Mouse (Mus musculus): ENCODE measurements at regions not wholly inside any gene's neighbourhood (a gene's known extent, or its start where the extent isn't known, plus 50 kb on each side); places are given as distances from the start of the nearest gene placed in this dataset.

DNA sequence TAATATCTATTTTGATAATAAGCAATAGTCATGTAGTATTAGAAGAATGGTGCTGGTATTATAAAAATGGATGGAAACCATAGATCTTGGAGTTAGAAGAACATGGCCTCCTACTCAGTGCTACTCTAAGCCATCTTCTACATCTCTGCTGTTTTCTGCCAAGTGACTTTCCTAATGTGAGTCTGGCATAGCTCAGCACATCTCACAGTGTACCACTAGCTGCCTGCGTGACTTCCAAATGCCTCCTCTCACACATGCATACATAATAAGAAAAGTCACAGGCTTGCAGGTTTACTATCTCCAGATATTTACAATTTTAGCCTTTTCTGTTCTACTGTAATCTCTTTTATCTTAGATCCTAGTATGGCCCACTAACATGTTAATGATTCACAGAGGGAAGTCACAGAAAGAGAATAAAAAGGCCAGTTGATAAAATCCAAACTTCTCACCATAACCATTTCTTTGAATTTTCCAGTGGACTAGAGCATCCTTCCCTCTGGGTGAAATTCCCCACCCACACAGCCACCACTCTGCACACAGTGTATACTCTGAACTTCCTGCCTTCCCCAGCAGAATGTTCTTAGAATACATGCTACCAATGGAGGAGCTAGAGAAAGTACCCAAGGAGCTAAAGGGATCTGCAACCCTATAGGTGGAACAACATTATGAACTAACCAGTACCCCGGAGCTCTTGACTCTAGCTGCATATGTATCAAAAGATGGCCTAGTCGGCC is 717.5 kb upstream of the Igfbp3 start:
- no peak overlapping the region for H3K4me3 ChIP-seq (ENCODE audit: low read depth, low read length)
- H3K27me3 ChIP-seq (ENCODE audit: control insufficient read depth, insufficient read depth, low read length): no peaks in the 10 kb centered on the region
- WGBS: 86% methylated on average over 1 of the region's 3 CpGs
- H3K36me3 ChIP-seq (ENCODE audit: control insufficient read depth, insufficient read depth, low read length): no peaks in the 10 kb centered on the region
- no peaks in the 10 kb centered on the region for H3K4me1 ChIP-seq (ENCODE audit: control insufficient read depth, insufficient read depth, low read length)
- DNase-seq (ENCODE audit: low spot score) (no peak), ATAC-seq (ENCODE audit: insufficient read depth, low FRiP score, low TSS enrichment) (no peak)
- H3K9me3 ChIP-seq (ENCODE audit: control insufficient read depth, low read length): no peaks in the 10 kb centered on the region
- H3K4me2 ChIP-seq (ENCODE audit: low read depth): no peak overlapping the region
- no peak overlapping the region for H3K27ac ChIP-seq (ENCODE audit: low read depth, low read length)
- no peak overlapping the region for H3K9ac ChIP-seq (ENCODE audit: low read length)

DNA sequence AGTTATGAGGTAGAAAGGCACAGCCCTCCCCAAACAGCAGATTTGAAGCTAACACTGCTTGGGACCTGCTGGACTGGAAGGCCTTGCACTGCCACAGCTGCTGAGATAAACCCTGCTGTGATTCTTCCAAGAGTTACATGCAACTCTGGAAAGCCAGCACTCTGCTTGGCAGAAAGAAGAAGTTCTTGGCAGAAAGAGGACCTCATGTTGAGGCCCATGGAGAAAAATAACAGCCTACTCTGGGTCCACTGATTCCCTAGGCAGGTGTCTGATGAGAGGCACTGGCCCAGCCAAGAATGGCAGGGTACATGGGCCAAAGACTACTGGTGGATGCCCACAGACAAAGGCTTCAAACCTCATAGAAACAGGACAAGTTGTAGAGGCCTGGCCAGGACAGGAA is 714.0 kb upstream of the Igfbp3 start:
- ATAC-seq (ENCODE audit: insufficient read depth, low FRiP score, low TSS enrichment) (no peak), DNase-seq (ENCODE audit: low spot score) (no peak)
- no peak overlapping the region for H3K9ac ChIP-seq (ENCODE audit: low read length)
- no peaks in the 10 kb centered on the region for H3K4me1 ChIP-seq (ENCODE audit: control insufficient read depth, insufficient read depth, low read length)
- H3K27ac ChIP-seq (ENCODE audit: low read depth, low read length): no peak overlapping the region
- H3K36me3 ChIP-seq (ENCODE audit: control insufficient read depth, insufficient read depth, low read length): no peaks in the 10 kb centered on the region
- H3K4me3 ChIP-seq (ENCODE audit: low read depth, low read length): no peak overlapping the region
- no peak overlapping the region for H3K4me2 ChIP-seq (ENCODE audit: low read depth)
- no peaks in the 10 kb centered on the region for H3K27me3 ChIP-seq (ENCODE audit: control insufficient read depth, insufficient read depth, low read length)
- no peaks in the 10 kb centered on the region for H3K9me3 ChIP-seq (ENCODE audit: control insufficient read depth, low read length)

DNA sequence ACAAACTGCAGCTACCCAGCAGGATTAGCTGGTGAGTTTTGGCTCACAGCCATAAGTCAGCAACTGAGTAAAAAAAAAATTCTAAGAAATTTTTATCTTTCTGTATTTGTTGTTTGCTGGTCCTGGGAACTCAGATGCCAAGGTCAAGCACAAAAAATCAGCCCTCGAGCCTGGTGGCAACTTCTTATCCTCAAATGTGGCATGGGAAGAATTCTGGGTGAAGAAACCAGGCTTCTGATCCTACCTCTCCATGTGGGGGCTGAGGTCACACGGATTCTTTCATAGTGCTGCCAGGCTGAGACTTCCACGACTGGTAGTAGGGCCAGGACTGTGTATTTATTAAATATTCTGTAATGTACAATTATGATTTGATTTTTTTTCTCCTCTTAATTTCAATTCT is 698.3 kb upstream of the Igfbp3 start:
- H3K27ac ChIP-seq (ENCODE audit: low read depth, low read length): no peak overlapping the region
- no peak overlapping the region for H3K4me2 ChIP-seq (ENCODE audit: low read depth)
- no peaks in the 10 kb centered on the region for H3K27me3 ChIP-seq (ENCODE audit: control insufficient read depth, insufficient read depth, low read length)
- DNase-seq (ENCODE audit: low spot score) (no peak), ATAC-seq (ENCODE audit: insufficient read depth, low FRiP score, low TSS enrichment) (no peak)
- H3K9ac ChIP-seq (ENCODE audit: low read length): no peak overlapping the region
- H3K4me1 ChIP-seq (ENCODE audit: control insufficient read depth, insufficient read depth, low read length): no peaks in the 10 kb centered on the region
- 89% methylated on average over 3 of the region's 3 CpGs for WGBS
- H3K4me3 ChIP-seq (ENCODE audit: low read depth, low read length): no peak overlapping the region
- H3K36me3 ChIP-seq (ENCODE audit: control insufficient read depth, insufficient read depth, low read length): no peaks in the 10 kb centered on the region
- no peaks in the 10 kb centered on the region for H3K9me3 ChIP-seq (ENCODE audit: control insufficient read depth, low read length)

DNA sequence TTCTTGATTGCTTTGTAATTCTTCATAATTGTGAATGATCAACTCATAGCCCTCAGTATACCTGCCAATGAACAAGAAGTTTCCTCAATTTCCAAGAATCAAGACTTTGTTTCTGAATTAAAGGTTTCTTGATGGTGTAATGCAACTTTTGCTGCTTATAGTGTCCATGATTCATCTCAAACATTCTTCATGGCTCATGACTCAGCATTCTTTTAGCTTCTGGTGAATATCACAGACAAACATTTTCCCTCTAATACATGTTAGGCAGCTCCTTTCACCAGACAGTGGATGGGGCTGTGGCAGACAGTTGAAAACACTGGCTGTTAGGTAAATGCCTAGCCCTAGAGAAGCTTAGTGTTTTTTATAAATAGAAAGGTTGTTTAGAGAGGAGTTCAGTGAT is 686.5 kb upstream of the Igfbp3 start:
- H3K27me3 ChIP-seq (ENCODE audit: control insufficient read depth, insufficient read depth, low read length): no peaks in the 10 kb centered on the region
- no peaks in the 10 kb centered on the region for H3K36me3 ChIP-seq (ENCODE audit: control insufficient read depth, insufficient read depth, low read length)
- no peak overlapping the region for H3K4me3 ChIP-seq (ENCODE audit: low read depth, low read length)
- no peak overlapping the region for H3K9ac ChIP-seq (ENCODE audit: low read length)
- no peak overlapping the region for H3K27ac ChIP-seq (ENCODE audit: low read depth, low read length)
- DNase-seq (ENCODE audit: low spot score) (no peak), ATAC-seq (ENCODE audit: insufficient read depth, low FRiP score, low TSS enrichment) (no peak)
- H3K9me3 ChIP-seq (ENCODE audit: control insufficient read depth, low read length): no peaks in the 10 kb centered on the region
- H3K4me2 ChIP-seq (ENCODE audit: low read depth): no peak overlapping the region
- H3K4me1 ChIP-seq (ENCODE audit: control insufficient read depth, insufficient read depth, low read length): no peaks in the 10 kb centered on the region

DNA sequence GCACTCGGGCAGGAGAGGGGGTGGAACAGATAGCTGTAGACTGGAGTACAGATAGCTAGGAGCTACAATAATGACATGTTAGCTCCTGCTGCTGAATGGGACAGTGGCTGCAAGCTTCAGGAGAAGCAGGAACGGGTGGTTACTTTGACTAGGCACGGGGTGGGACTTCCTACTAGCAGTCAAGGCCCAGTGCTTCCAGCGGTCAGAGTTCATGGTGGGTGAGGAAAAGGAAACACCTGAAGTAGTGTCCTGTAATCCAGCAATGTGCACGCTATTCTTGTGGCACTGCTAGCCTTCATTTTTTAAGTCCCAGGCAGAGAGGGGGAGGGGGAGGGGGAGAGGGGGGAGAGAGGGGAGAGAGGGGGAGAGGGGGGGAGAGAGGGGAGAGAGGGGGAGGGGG is 684.5 kb upstream of the Igfbp3 start:
- H3K9ac ChIP-seq (ENCODE audit: low read length): no peak overlapping the region
- WGBS: 81% methylated on average over 5 of the region's 5 CpGs
- no peak overlapping the region for H3K4me3 ChIP-seq (ENCODE audit: low read depth, low read length)
- no peaks in the 10 kb centered on the region for H3K9me3 ChIP-seq (ENCODE audit: control insufficient read depth, low read length)
- DNase-seq (ENCODE audit: low spot score): no peak
- no peaks in the 10 kb centered on the region for H3K4me1 ChIP-seq (ENCODE audit: control insufficient read depth, insufficient read depth, low read length)
- no peaks in the 10 kb centered on the region for H3K27me3 ChIP-seq (ENCODE audit: control insufficient read depth, insufficient read depth, low read length)
- no peak overlapping the region for H3K4me2 ChIP-seq (ENCODE audit: low read depth)
- ATAC-seq (ENCODE audit: insufficient read depth, low FRiP score, low TSS enrichment): no peak
- no peak overlapping the region for H3K27ac ChIP-seq (ENCODE audit: low read depth, low read length)
- no peaks in the 10 kb centered on the region for H3K36me3 ChIP-seq (ENCODE audit: control insufficient read depth, insufficient read depth, low read length)

DNA sequence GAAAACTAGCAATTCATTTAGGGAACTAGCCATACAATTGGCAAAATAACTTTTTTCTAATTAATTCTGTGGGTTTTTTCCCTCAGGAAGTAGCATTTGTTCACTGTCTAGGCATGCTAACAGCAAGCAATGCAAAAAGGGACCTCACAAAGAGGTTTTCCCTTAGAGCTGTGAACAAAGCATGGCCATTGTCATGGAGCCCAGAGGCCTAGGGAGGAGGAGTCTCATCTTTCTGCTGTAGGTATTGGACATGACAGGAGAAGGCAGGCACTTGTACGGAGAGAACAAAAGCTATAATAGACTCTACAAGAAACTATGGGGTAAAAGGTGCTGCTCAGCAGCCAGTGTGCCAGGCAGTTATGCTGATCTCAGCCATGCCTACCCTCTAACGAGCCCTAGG is 666.8 kb upstream of the Igfbp3 start:
- ATAC-seq (ENCODE audit: insufficient read depth, low FRiP score, low TSS enrichment): no peak
- Histone ChIP-seq H3K36me3 (ENCODE audit: control insufficient read depth, insufficient read depth, low read length) (no peaks in the 10 kb centered on the region), H3K27me3 (ENCODE audit: control insufficient read depth, insufficient read depth, low read length) (no peaks in the 10 kb centered on the region), H3K4me3 (ENCODE audit: low read depth, low read length) (no peak overlapping the region), H3K4me1 (ENCODE audit: control insufficient read depth, insufficient read depth, low read length) (no peaks in the 10 kb centered on the region), H3K9me3 (ENCODE audit: control insufficient read depth, low read length) (no peaks in the 10 kb centered on the region; the same call in 1 of the 2 replicates), H3K4me2 (ENCODE audit: low read depth) (no peak overlapping the region), H3K27ac (ENCODE audit: low read depth, low read length) (no peak overlapping the region), H3K9ac (ENCODE audit: low read length) (no peak overlapping the region)
- DNase-seq (ENCODE audit: low spot score): no peak
- WGBS: 51% methylated on average over 2 of the region's 2 CpGs

DNA sequence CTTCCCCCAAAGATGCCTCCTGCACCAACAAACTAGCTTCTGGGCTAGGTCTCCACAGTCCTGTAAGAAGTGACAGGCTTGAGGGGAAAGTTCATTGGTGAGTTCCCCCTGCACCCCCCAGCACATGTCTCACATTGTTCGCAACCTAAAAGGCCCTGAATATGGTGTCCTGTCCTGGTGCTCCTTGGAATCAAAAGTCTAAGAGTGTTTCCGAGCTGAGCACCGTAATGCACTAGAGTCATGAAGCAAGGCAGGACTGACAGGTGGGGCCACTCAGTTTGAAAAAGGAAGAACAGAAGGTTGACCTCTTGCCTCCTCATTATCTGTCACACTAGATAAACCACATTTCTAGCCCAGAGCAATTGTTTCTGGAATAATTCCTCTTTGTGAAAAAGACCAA is 650.4 kb upstream of the Igfbp3 start:
- H3K4me1 ChIP-seq (ENCODE audit: control insufficient read depth, insufficient read depth, low read length): no peaks in the 10 kb centered on the region
- H3K9me3 ChIP-seq (ENCODE audit: control insufficient read depth, low read length): no peaks in the 10 kb centered on the region
- no peaks in the 10 kb centered on the region for H3K36me3 ChIP-seq (ENCODE audit: control insufficient read depth, insufficient read depth, low read length)
- no peaks in the 10 kb centered on the region for H3K27me3 ChIP-seq (ENCODE audit: control insufficient read depth, insufficient read depth, low read length)
- no peak overlapping the region for H3K4me2 ChIP-seq (ENCODE audit: low read depth)
- no peak for DNase-seq (ENCODE audit: low spot score)
- H3K27ac ChIP-seq (ENCODE audit: low read depth, low read length): no peak overlapping the region
- WGBS: 69% methylated on average over 3 of the region's 3 CpGs
- no peak overlapping the region for H3K4me3 ChIP-seq (ENCODE audit: low read depth, low read length)
- H3K9ac ChIP-seq (ENCODE audit: low read length): no peak overlapping the region
- no peak for ATAC-seq (ENCODE audit: insufficient read depth, low FRiP score, low TSS enrichment)

DNA sequence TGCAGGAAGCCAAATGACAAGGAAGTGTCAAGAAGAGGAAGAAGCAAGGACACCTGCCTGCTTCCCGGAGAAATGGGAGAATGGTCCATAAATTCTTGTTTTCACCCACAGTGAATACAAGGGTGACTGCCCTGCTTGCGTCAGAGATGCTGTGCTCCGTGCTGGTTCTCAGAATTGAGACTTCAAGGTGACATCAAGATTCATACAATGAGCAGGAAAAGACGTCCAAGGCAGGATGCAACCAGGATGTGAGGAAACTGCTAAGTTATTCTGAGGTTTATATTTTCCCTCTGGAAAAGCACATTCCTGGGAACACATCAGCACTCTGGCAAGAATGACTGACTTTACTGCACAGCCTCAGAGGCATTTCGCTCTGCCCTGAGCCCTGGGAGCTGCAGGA is 650.0 kb upstream of the Igfbp3 start:
- no peak for ATAC-seq (ENCODE audit: insufficient read depth, low FRiP score, low TSS enrichment)
- Histone ChIP-seq H3K9ac (ENCODE audit: low read length) (no peak overlapping the region), H3K9me3 (ENCODE audit: control insufficient read depth, low read length) (no peaks in the 10 kb centered on the region), H3K4me2 (ENCODE audit: low read depth) (no peak overlapping the region), H3K4me1 (ENCODE audit: control insufficient read depth, insufficient read depth, low read length) (no peaks in the 10 kb centered on the region), H3K36me3 (ENCODE audit: control insufficient read depth, insufficient read depth, low read length) (no peaks in the 10 kb centered on the region), H3K27ac (ENCODE audit: low read depth, low read length) (no peak overlapping the region), H3K4me3 (ENCODE audit: low read depth, low read length) (no peak overlapping the region), H3K27me3 (ENCODE audit: control insufficient read depth, insufficient read depth, low read length) (no peaks in the 10 kb centered on the region)
- no peak for DNase-seq (ENCODE audit: low spot score)
- 74% methylated on average over 5 of the region's 5 CpGs for WGBS

DNA sequence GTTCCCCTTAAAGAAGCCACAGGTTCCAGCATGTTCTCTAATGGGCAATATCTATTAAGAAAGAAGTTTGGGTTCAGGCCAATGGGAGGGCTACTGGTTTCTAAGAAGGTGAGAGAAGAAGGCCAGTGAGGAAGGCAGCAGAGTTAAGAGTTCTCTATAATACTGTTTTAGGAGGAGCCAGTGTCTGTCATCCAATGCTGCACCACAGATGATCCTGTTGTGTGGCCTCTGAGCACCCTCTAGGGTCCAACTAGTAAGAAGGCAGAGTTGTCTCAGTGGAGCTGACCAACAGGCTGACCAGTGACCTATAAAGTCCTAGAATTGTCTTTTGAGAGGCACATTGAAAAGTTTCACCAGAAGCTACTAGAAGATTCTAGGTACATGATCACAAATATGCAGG is 648.8 kb upstream of the Igfbp3 start:
- Histone ChIP-seq H3K9ac (ENCODE audit: low read length) (no peak overlapping the region), H3K27me3 (ENCODE audit: control insufficient read depth, insufficient read depth, low read length) (no peaks in the 10 kb centered on the region), H3K27ac (ENCODE audit: low read depth, low read length) (no peak overlapping the region), H3K4me1 (ENCODE audit: control insufficient read depth, insufficient read depth, low read length) (no peaks in the 10 kb centered on the region), H3K4me3 (ENCODE audit: low read depth, low read length) (no peak overlapping the region), H3K4me2 (ENCODE audit: low read depth) (no peak overlapping the region), H3K9me3 (ENCODE audit: control insufficient read depth, low read length) (no peaks in the 10 kb centered on the region), H3K36me3 (ENCODE audit: control insufficient read depth, insufficient read depth, low read length) (no peaks in the 10 kb centered on the region)
- no peak for ATAC-seq (ENCODE audit: insufficient read depth, low FRiP score, low TSS enrichment)
- no peak for DNase-seq (ENCODE audit: low spot score)

All from neural tube, embryonic 11.5 days (tissue).